Mouse (Mus musculus) spleen, postnatal 4 days (tissue): ENCODE data around the gene Stox1.
"Not testable (repeated sequence)": the region's sequence is repeated elsewhere in the genome, so short reads cannot be mapped to it uniquely, and the experiment has no call there.

Source experiments
- DNase-seq, 2 experiments: peaks; one replicate each; pipeline ENCODE4 v3.0.0; 2022; ENCODE audit warnings: low spot score in 2 of 2

Gene Stox1

GRCm38 (mm10) chr10:62725771-62726687, at the start of gene Stox1:
TSS of gene Stox1 (minus strand) at chr10:62726128.
- peak; percentile 44 to 73 for DNase-seq

DNA sequence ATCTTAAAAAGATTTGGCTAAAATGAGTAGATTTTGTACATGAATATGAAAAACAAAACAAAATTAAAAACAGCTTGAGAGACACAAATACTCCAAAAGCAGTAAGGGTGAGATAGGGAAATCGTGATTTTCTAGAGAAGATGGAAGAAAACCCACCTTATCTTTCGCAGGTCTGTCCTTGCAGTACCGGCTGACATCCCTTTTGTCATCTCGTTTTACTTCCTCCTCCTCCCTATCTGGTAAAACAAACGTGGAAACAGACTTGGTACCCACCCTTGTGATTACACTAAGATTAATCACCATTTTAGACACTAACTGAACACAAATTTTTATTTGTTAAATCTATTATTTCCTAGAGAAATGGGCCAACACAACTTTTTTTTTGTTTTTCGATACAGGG, 24.9 kb upstream of the Stox1 start:
- no peak for DNase-seq

DNA sequence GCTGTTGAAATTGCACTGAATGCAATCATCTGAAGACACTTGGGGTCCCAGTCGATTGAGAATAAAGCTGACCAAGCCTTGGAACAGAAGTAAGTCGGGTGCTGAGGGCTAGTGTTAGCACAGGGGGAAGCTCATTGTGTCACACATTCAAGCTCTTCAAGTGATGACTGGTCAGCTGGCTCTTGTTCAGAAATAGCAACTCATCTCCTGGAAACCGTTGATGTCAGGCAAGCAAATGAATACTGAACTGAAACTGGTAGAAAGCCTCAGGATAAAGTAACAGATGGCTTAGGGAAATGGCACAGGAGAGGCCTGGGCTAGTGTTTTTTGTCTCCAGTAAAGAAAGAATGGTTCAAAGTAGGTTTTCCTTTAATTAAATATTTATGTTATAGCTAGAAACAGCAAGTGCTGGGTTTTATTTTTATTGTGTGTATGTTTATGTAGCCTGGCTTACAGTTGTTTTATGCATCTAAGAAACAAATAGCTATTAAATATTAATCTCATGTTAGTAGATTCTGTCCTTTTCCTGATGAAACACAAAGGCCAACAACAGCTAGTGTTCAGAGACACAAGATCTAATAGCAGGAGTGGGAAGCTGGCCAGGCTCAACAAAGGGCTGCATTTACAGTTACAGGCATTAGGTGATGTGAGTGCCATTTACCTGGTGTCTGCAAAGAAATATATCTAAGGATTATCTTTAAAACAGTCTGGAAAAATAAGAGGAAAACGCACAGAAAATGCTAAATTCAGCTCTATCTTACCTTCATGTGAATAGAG, 14.2 kb upstream of the Stox1 start:
- DNase-seq, result no peak

DNA sequence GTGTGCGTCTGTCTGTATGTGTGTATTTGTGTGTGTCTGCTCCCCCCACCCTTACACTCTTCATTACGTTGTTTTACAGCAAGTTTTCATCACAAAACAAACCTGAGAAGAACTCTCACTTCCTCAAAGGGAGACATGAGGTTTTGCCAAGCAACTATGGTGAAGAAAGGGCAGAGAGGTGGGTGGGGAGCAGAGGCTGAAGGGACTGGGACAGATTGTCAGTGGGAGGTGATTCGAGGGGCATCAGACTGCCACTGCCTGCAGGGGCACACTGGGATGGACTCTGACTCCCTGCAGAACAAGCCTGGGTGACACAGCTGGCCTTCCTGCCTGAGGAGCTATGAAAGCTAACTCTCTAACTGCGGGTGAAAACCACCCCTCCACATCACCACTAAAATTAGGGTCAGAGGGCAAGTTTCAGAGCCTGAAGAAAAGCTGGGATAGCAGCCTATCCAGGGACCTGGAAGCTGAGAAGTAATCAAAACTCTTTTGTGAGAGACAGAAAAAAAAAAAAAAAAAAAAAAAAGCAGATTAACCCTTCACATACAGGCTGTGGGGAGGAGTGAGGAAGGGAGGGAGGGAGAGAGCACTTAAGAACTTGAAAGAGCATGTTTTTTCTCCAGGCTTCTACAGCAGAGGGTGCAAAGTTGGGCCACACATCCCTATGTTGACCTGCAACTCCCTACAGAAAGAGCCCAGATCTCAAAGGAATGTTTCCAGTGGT, 11.2 kb upstream of the Stox1 start:
- no peak for DNase-seq

GRCm38 (mm10) chr10:62730826-62731225, 4.9 kb upstream of the Stox1 start:
- DNase-seq, result no peak

DNA sequence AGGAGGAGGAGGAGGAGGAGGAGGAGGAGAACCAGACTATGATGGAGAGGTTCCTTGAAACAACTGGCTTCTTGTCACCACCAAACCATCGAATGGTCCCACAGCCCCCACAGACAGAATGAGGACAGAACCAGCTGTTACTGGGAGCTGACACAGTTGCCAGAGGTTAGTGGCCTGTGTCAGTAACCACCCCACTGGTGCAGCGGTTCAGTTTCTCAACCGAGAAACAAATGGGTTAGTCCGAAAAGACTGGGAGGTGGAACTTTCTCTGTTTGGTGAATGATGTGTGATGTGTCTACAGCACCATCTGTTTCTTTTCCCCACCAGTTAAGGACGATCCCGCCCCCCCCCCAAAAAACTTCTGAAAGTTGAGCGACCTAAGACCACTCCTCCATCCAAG, 992 bp downstream of the Stox1 start:
- no peak for DNase-seq

DNA sequence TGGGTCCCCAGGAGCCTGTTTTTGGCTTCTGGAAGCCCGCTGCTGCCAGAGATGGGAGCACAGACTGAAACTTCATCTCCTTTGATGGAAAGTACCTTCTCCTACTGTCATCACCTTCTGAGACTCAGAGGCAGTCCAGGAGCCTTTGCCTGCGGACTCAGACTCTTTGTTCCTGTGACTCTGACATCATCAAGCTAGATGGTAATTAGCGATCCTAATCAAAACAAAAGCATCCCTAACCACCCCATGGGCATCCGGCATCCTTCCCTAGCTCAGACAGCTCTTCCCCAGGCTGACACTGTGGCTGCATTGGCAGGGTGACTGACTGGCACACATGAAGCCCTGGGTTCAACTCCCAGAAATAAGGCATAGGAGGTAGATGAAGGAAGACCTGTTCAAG, 3.2 kb downstream of the Stox1 start:
- DNase-seq, result no peak

DNA sequence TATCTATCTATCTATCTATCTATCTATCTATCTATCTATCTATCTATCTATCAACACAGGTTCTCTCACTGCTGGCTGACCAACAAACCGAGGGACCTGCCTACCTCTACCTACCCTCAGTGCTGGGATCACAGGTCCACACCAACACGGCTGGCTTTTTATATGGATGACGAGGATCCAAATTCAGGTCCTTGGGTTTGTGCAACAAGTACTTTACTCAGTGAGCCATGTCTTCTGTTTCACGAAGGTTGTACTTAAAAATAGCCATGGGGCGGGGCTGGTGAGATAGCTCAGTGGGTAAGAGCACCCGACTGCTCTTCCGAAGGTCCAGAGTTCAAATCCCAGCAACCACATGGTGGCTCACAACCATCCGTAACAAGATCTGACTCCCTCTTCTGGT, 5.4 kb downstream of the Stox1 start:
- not testable (repeated sequence) for DNase-seq

- DNase-seq, result no peak
Observed at GRCm38 (mm10) chr10:62713457-62713856, 12.5 kb downstream of the Stox1 start.

DNA sequence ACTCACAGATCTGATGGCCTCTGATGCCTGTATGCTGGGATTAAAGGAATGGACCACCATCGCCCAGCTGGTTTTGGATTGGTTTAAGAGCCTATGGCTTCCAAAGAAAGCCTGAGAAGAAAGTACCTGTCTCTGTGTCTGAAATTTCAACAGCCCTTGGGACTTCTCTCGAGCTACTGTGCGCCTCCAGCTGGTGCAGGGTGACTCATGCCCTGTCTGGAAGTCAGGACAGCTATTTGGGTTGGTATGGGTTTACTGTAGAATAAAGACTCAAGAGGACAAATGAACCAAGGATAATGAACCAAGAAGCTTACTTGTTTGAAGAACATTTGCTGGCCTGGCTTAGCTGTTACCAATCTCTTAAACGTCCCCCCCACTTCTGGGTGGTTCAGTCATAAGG, 22.3 kb downstream of the Stox1 start:
- no peak for DNase-seq

- no peak for DNase-seq
Observed at GRCm38 (mm10) chr10:62702436-62702835, 23.5 kb downstream of the Stox1 start.

DNA sequence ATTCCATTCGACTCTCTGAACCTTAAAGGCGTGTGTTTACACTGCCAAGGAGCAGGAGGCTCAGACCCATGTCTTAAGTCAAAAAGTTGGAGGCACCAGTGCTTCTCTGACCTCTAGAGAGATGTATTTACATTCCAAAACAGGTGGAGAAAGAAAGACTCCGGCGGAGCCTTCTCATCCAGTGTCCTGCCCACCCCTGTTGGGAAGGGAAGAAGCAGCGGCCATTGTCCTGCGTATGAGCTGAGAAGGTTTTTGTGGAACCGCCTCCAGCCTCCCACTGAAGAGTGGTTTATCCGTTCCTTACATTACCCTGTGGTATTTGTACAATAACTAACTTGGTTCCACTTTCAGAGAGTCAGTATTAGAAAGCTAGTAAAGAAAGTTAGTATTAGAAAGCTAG, 33.2 kb downstream of the Stox1 start:
- DNase-seq, result no peak

DNA sequence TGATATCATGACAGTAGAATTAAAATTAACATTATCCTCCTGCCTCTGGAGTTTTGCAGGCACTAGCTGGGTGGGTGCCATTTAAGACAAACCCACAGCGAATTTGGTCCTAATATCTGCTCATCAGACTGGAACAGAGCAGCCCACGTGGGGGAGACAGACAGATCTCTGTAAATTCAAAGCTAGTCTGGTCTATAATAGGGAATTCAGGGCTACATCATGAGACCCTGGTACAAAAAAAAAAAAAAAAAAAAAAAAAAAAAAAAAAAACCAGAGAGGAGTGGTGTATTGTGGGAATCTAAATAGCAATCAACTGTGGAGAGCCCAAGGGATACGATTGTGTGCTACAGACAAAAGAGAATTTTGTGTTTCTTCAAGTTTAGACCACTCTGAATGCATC, 33.7 kb downstream of the Stox1 start:
- no peak for DNase-seq

DNA sequence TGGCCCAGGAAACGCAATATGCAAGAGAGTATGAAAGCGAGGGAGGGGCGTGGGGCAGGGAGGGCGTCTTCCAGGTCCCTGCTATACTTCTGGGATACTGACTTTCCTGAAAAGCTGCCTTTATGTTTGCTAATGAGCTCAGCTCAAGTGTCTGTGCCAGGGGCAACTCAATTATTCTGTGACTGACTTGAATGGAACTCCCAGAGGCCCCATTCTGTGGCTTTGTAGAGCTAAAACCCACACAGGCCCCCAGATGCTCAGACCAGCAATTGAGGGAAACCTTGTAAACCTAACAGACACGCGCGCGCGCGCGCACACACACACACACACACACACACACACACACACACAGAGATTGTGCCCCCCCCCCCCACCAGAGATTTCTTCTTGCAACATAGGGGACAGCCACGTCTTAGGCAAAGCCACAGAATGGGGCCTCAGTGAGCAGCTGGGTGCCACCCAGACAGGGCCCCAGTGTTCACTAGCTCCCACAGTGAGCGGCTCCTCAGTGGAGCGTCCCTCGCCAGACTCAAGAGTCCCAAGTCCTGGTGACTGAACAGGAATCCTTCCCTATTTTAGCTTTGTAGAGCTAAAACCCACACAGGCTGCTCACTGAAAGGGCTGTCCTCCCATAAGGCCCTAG, 38.8 kb downstream of the Stox1 start:
- DNase-seq, result no peak

GRCm38 (mm10) chr10:62683043-62683442, 42.9 kb downstream of the Stox1 start:
- no peak for DNase-seq

- DNase-seq, result no peak
Observed at GRCm38 (mm10) chr10:62679833-62680232, 46.1 kb downstream of the Stox1 start.

DNA sequence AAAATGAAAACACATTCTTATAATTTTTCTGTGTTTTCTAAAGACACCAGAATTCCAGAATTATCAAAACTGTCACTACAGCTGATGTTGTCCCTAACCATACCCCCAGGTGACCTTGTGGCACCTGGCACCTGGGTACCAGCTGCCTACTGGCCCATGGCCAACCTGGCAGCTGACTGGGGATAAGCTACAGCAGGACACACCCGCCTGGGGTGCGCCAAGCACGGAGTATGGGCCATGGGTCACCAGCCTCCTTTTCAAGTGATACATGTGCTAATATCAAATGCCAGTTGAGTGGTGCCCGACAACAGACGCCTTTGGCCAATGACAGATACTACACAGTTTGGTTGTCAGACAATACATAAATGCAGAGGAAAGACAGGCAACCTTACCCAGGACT, 48.6 kb downstream of the Stox1 start:
- no peak for DNase-seq

DNA sequence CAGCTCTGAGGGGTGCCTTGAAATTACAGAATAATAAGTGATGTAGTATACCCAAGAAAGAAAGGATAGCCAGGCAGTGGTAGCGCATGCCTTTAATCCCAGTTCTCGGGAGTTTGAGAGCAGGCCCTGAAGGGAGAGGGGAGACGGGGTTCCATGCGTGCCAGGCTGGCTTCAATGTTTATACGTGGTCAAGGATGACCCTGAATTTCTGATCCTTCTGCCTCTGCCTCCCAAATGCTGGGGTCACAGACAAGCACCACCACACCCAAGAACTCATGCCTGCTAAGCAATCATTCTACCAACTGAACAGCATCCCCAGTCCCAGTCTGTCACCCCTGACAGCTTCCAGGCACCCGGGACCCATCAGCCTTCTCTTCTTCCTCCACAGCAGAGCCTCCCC, 49.7 kb downstream of the Stox1 start:
- no peak for DNase-seq

GRCm38 (mm10) chr10:62672359-62672758, 53.6 kb downstream of the Stox1 start:
- no peak for DNase-seq

DNA sequence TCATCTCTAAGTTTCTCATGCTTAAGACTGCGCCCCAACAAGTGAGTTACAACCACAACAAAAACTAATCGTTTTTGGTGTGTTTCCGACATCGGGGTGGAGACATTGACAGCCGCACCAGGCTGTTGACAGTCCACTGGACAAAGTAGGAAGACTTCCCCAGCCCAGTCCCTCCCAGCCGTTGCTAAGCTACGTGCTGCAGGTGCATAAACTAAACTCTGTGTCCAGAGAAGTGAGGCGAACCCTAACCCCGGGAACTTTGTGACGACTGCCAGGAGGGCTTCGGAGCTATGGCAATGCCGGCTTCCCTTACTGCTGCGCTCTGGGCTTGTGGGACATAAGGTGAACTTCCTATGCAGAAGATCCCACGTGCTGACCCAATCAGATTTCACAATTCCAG, 56.7 kb downstream of the Stox1 start:
- DNase-seq, result no peak

- no peak for DNase-seq
Observed at GRCm38 (mm10) chr10:62668463-62668862, 57.5 kb downstream of the Stox1 start.

- DNase-seq, result no peak
Observed at GRCm38 (mm10) chr10:62668043-62668442, 57.9 kb downstream of the Stox1 start.
